Mouse (Mus musculus) midbrain, embryonic 12.5 days (tissue): ENCODE data around the gene Smarcb1. TPM values are rescaled to one million over a fixed set of nuclear protein-coding genes. Genes with fewer than 3 reads are reported as not detected.
A peak's percentile ranks its signal among the peaks of the same experiment; 100 is the strongest.

Source experiments
- ATAC-seq: fragments of 200-750 bp; cut with Nextera tagmentation; 2 replicates; pipeline ENCODE4 v1.8.0; 2017; ENCODE audit warnings: low read depth, moderate TSS enrichment, moderate library complexity; ENCODE audit not compliant: low FRiP score
- H3K27ac ChIP-seq: fragments of 300-500 bp; sonication (generic); replicated peaks from 2 replicates; pipeline ENCODE4 v1.5.1; 2016; ENCODE audit warnings: mild to moderate bottlenecking
- H3K27me3 ChIP-seq: fragments of 300-500 bp; sonication (generic); 2 replicates; pipeline ENCODE4 v1.6.1; 2016; ENCODE audit warnings: mild to moderate bottlenecking
- H3K36me3 ChIP-seq: fragments of 300-500 bp; sonication (generic); 2 replicates; pipeline ENCODE4 v1.6.1; 2016
- H3K4me1 ChIP-seq: fragments of 300-500 bp; sonication (generic); 2 replicates; pipeline ENCODE4 v1.6.1; 2016
- H3K4me2 ChIP-seq: fragments of 300-500 bp; sonication (generic); replicated peaks from 2 replicates; pipeline ENCODE4 v1.6.1; 2016; ENCODE audit warnings: mild to moderate bottlenecking, moderate library complexity
- H3K4me3 ChIP-seq: fragments of 300-500 bp; sonication (generic); 2 replicates; pipeline ENCODE4 v1.5.1; 2016; ENCODE audit warnings: mild to moderate bottlenecking
- H3K9ac ChIP-seq: fragments of 300-500 bp; sonication (generic); replicated peaks from 2 replicates; pipeline ENCODE4 v1.6.1; 2016; ENCODE audit warnings: mild to moderate bottlenecking, moderate library complexity
- H3K9me3 ChIP-seq: fragments of 300-500 bp; sonication (generic); 2 replicates; pipeline ENCODE4 v1.6.1; 2016; ENCODE audit warnings: mild to moderate bottlenecking
- WGBS: fragments of 180-500 bp; shearing (Covaris S2); methylation state at CpG from one replicate; pipeline ENCODE4 v1.1.7; 2016; 5-methylcytosine and 5-hydroxymethylcytosine counted together
- polyA plus RNA-seq: library from polyadenylated mRNA; unstranded; fragments of >200 nt; fragmentation: Nextera tagmentation; extraction: Ambion mirVana; gene quantifications from 2 replicates; pipeline ENCODE4 v1.2.1, GENCODE M21; 2016

Smarcb1 gene
- polyA plus RNA-seq, 1 experiment from 2014 or later: 315 TPM

DNA sequence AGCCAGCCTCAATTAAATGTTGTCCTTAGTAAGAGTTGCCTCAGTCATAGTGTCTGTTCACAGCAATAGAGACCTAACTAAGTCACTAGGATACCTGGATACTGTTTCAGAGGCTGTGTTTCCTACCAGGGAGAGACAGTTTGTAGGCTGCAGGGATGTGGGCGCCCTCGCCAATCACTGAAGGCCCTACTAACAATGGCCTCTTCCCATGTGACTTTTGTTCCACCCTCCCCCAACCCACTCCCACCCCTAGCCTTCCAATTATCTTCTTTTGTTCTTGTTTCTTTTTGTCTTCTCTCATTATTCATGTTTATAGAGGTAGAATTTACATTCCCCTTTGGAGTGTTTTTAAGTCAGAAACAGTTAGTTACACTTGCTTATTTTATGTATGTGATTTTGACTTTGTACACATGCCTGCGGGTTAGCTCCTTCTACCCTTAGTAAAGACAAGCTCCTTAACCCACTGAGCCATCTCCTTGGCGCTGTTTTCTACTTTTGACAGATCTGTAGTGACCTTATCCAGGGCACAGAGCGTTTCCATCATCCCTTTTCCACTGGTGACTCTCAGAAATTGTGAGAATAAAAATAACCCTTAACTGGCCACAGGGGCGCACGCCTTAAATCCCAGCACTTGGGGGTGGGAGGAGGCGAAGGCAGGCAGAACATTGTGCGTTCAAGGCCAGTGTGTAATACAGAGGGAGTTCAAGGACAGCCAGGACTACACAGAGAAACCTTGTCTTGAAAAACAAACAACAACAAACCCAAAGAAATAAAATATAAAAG, 19.8 kb upstream of the Smarcb1 start:
- 63% methylated on average over 9 of the region's 9 CpGs for WGBS
- H3K4me3 ChIP-seq: no peak overlapping the region
- peaks cover 38% of the 10 kb centered on the region for H3K27me3 ChIP-seq
- peaks cover 11% of the 10 kb centered on the region for H3K4me1 ChIP-seq
- H3K4me2 ChIP-seq: no peak overlapping the region
- H3K36me3 ChIP-seq: no peaks in the 10 kb centered on the region
- no peak overlapping the region for H3K9ac ChIP-seq
- no peak overlapping the region for H3K27ac ChIP-seq
- ATAC-seq: no peak
- H3K9me3 ChIP-seq: no peaks in the 10 kb centered on the region

DNA sequence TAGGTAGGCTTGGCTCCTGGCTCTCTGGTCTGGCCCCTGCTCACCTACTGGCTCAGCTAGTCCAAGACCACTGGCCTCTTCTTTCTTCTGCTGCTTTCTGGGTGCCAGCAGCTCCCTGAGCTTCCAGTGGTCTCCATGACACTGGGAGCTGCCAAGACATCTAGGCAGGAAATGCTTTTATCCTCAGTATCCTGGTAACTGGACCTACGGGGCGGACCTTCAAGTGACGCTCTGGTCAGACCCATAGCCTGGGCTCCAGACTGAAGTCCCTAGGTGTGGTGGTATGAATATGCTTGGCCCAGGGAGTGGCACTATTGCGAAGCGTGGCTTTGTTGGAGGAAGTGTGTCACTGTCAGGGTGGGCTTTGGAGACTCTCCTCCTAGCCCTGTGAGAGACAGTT, 19.1 kb upstream of the Smarcb1 start, which contains the start of gene Gm867:
Gene Gm867, minus strand, starts transcription at position 153 of the 400 bp plus-strand sequence.
- no peak within 1 kb of the TSS for H3K27ac ChIP-seq
- 79% methylated on average over 5 of the region's 5 CpGs for WGBS

DNA sequence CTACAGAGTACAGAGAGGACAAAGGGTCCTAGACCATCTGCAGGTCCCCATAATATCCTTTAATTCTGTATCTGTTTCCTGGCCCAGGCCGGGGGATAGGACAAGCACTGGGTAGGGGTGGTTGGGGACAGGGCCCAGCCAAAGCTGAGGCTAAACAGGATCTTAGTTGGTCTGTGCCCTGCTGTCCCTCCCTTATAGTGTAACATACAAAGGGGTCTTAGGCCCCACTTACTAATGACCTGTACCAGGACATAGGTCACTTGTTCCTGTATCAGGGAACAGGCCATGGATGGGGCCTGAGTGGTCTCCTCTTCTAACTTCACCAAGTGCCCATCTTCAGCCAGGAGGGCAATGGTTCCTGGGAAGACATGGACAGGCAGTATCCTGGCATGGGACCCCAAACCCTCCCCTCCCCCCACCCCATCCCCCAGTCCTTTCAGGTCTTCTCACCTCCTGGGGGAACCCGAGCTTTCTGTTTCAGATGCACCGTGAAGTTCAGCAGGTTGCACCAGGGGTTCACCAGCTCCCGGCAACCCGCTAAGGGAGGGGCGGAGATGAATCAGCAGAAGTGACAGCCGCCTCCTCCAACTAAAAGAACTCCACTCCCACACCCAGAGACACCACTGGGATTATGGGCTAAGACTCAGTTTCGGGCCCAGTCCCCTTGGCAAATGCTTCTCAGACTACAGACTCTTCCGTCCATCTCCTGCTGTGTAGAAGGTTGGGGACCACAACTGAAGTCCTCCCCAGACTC, 18.2 kb upstream of the Smarcb1 start:
- WGBS: 41% methylated on average over 9 of the region's 9 CpGs
- Histone ChIP-seq H3K27me3 (peaks cover 54% of the 10 kb centered on the region), H3K27ac (no peak overlapping the region)

More for the DNA sequence above, 19.1 kb upstream of the Smarcb1 start, which contains the start of gene Gm867:
- Histone ChIP-seq H3K4me3 (no peak within 1 kb of the TSS), H3K9me3 (no peaks in the 10 kb centered on the region), H3K27me3 (peaks cover 45% of the 10 kb centered on the region), H3K9ac (no peak within 1 kb of the TSS), H3K4me2 (no peak within 1 kb of the TSS), H3K36me3 (no peaks in the 10 kb centered on the region), H3K4me1 (peaks cover 17% of the 10 kb centered on the region)
- ATAC-seq: no peak

DNA sequence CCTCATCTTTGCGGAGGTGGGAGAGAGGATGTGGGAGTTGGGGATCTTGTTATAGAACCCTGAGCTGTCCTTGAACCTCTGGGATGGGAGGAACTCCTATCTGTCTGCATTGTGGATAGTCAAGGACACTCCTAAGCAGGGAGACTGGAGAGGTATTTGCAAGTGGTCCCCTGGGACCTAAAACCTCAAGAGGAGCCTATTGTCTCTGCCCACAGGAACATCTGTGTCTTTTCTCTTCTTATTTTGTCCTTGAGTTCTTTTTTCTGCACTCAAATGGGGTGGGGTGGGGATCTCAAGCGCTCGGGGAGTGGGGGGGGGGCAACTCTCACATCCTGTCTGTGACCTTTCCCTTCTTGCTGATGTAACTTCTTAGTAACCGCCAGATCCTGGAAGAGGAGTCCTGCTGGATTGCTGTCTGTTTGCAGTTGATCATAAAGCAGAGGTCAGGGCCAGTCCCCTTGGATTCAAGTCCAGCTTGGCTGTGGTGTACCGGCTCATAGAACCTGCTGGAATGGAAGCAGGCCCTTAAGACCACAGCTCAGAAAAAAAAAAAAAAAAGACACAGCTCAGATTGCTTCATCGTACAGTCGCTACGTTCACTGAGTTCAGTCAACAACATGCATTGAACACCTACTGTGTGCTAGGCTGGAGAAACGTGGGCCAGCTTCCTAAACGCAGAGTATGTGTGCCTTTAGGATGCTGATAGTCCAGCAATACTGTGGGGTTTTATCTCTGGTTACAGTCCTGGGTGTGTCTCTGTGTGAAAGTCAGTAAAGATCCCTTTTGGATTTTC, 16.6 kb upstream of the Smarcb1 start:
- no peak for ATAC-seq
- H3K9me3 ChIP-seq: no peaks in the 10 kb centered on the region
- H3K4me2 ChIP-seq: no peak overlapping the region
- H3K4me3 ChIP-seq: no peak overlapping the region
- WGBS: 55% methylated on average over 10 of the region's 10 CpGs
- H3K9ac ChIP-seq: no peak overlapping the region
- H3K36me3 ChIP-seq: no peaks in the 10 kb centered on the region
- H3K4me1 ChIP-seq: peaks cover 15% of the 10 kb centered on the region
- H3K27ac ChIP-seq: no peak overlapping the region
- H3K27me3 ChIP-seq: peaks cover 70% of the 10 kb centered on the region

More for the DNA sequence above, 18.2 kb upstream of the Smarcb1 start:
- Histone ChIP-seq H3K36me3 (no peaks in the 10 kb centered on the region), H3K4me2 (no peak overlapping the region), H3K9me3 (no peaks in the 10 kb centered on the region), H3K4me1 (peaks cover 22% of the 10 kb centered on the region), H3K4me3 (no peak overlapping the region), H3K9ac (no peak overlapping the region)
- no peak for ATAC-seq

DNA sequence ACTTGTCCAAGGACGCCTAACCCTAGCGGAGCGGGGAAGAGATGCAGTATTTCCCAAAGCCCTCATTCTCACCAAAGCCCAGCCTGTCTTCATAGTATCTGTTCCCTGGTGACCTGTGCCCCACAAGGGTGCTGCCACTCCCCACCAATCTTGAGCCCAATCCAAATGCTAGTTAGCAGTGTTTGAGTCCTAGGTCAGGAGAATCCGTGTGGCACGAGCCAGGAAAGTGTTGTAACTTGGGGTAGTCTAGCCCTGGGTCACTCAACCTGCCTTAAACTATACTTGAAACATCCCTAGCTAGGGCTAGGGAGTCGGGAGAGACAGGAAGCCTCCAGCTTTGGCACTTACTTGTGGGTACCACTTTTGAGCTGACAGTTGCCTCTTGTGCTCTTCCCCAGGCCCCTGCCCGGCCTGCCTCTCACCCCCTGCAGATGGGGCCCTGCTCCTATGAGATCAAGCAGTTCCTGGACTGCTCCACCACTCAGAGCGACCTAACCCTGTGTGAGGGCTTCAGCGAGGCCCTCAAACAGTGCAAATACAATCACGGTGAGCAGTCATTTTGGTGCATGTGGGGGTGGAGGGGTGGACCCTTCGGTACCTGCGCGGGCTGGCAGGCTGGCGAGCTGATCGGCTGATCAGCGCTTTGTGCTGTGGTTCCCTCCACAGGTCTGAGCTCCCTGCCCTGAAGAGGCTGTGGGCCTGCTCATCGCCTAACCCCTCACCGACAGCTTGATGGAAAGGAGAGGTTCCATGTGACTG, 15.7 kb upstream of the Smarcb1 start:
- Histone ChIP-seq H3K9ac (no peak overlapping the region), H3K36me3 (no peaks in the 10 kb centered on the region), H3K27ac (no peak overlapping the region), H3K27me3 (peaks cover 79% of the 10 kb centered on the region), H3K9me3 (no peaks in the 10 kb centered on the region), H3K4me2 (no peak overlapping the region), H3K4me3 (no peak overlapping the region), H3K4me1 (peaks cover 24% of the 10 kb centered on the region)
- 36% methylated on average over 18 of the region's 18 CpGs for WGBS
- no peak for ATAC-seq

DNA sequence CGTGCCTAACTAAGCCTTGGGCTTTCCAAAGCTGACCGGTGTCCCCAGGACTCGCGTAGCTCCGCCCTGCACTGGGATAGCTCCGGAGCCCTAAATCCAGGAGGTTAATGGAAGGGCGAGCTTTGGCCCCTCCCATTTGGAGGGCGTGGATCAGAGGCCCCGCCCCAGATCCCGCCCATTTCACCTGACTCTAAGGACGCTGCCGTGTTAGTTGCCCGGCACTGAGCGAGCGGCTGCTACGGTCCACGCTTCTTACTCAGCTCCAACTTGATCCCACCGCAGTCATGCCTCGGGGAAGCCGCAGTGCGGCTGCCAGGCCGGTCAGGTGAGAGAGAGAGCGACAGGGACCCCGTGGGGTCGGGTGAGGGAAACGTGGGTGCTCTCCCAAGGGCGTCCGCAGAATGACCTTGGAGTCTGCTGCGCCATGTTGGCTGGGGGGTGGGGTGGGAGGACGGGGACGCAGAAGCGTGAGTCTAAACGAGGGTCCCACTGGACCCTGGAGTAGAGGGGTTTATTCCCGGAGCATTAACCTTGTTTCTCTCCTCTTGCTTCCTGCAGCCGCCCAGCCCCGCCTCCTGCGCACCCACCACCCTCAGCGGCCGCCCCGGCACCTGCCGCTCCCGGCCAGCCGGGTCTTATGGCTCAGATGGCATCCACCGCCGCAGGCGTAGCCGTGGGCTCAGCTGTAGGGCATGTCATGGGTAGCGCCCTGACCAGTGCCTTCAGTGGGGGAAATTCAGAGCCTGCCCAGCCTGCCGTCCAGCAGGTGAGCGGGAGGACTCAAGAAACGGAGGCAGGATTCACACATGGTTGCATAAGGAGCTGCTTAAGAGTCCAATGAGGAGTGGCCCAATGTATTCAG, 14.5 kb upstream of the Smarcb1 start, which contains the start of gene Mmp11:
Gene Mmp11, minus strand, starts transcription at position 817 of the 862 bp plus-strand sequence.
- WGBS: 1% methylated on average over 50 of the region's 51 CpGs
- H3K36me3 ChIP-seq: no peaks in the 10 kb centered on the region
- peaks cover 91% of the 10 kb centered on the region for H3K27me3 ChIP-seq
- peaks cover 36% of the 10 kb centered on the region for H3K4me1 ChIP-seq
- peak within 1 kb of the TSS; percentile 50 for H3K4me3 ChIP-seq
- no peaks in the 10 kb centered on the region for H3K9me3 ChIP-seq
- peak within 1 kb of the TSS; percentile 95 for H3K4me2 ChIP-seq
- ATAC-seq: peak; percentile 55
- no peak within 1 kb of the TSS for H3K27ac ChIP-seq
- H3K9ac ChIP-seq: peak within 1 kb of the TSS; percentile 51

DNA sequence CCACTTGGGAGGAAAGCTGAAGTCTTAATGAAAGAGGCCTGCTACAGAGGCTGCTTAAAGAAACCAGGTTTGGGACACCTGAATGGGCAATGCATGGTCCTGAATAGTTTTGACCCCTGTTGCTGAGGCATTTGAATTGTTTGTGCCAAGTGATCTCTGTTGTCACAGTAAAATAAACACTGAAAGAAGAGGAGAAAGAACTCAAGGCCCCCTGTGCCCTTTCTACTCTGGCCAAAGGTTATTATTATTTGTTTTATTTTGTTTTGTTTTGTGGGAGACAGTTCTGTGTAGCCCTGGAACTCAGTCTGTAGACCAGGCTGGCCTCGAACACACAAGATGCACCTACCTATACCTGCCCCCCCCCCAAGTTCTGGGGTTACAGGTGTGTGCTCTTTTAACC, 13.6 kb upstream of the Smarcb1 start:
- no peak for ATAC-seq
- WGBS: 80% methylated on average over 1 of the region's 1 CpGs
- Histone ChIP-seq H3K4me2 (peak overlapping the region; percentile 95), H3K4me1 (peaks cover 38% of the 10 kb centered on the region), H3K36me3 (no peaks in the 10 kb centered on the region), H3K4me3 (0 out of 2 replicates have a peak overlapping the region, but pooled peaks have one; percentile 50), H3K27ac (no peak overlapping the region), H3K27me3 (peaks cover 95% of the 10 kb centered on the region), H3K9ac (no peak overlapping the region), H3K9me3 (no peaks in the 10 kb centered on the region)

DNA sequence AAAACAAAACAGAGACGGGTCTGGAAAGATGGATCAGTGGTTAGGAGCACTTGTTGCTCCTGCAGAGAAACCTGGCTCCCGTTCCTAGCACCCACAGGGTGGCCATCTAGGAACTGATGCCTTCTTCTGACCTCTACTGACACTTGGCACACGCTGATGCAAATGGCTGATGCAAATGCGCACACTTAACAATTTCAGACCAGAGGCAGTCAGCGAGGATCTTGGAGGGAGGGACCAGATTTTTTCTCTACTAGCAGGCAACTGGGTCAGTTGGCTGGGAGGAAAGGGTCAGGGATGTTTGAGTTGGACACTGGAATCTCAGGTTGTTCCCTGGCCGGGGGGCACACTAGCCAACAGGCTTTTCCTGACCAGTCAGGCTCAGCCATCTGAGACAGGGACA, 11.5 kb upstream of the Smarcb1 start, which contains the start of gene Chchd10:
Gene Chchd10, plus strand, starts transcription at position 240 of the 400 bp plus-strand sequence.
- 27% methylated on average over 6 of the region's 6 CpGs for WGBS
- H3K27ac ChIP-seq: no peak within 1 kb of the TSS; the same call in 1 of the 2 replicates
- peak within 1 kb of the TSS; percentile 82 for H3K9ac ChIP-seq
- peaks cover 4% of the 10 kb centered on the region; the same call in 1 of the 2 replicates for H3K36me3 ChIP-seq
- H3K27me3 ChIP-seq: peaks cover 92% of the 10 kb centered on the region
- H3K9me3 ChIP-seq: no peaks in the 10 kb centered on the region
- H3K4me3 ChIP-seq: peak within 1 kb of the TSS; percentile 60
- peak within 1 kb of the TSS; percentile 93 for H3K4me2 ChIP-seq
- H3K4me1 ChIP-seq: peaks cover 38% of the 10 kb centered on the region
- ATAC-seq: no peak

DNA sequence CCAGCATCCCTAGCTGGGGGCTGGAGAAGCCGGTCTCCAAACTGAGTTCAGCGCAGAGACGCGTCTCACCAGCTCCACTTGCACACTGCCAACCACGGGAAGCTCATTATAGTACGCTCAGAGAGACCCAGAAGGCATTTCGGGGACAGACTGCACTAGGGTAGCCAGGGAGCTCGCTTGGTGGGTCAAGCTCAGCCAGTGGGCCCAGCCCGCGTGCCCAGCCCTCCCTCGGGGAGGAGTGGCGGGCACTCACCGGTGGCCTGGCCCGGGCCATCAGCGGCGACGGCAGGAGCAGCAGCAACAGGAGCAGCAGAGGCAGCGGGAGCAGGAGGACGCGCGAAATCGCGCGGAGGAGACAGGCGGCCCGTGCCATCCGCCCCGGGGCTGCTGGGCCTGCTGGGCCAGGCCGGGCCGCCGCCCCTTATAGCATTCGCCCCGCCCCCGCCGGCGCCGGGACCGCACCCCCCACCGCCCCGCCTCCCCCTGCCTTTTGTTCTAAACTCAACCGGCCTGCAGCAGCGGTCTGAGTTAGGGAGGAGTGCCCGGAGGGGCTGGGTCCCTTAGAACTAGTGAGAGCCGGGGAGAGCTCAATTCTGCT, 10.8 kb upstream of the Smarcb1 start:
- H3K27ac ChIP-seq: no peak overlapping the region; the same call in 1 of the 2 replicates
- peak overlapping the region; percentile 60 for H3K4me3 ChIP-seq
- peak overlapping the region; percentile 82 for H3K9ac ChIP-seq
- 2% methylated on average over 34 of the region's 44 CpGs for WGBS
- ATAC-seq: peak; percentile 77
- H3K27me3 ChIP-seq: peaks cover 85% of the 10 kb centered on the region
- H3K4me1 ChIP-seq: peaks cover 38% of the 10 kb centered on the region
- H3K4me2 ChIP-seq: peak overlapping the region; percentile 93
- peaks cover 8% of the 10 kb centered on the region for H3K36me3 ChIP-seq
- no peaks in the 10 kb centered on the region for H3K9me3 ChIP-seq

DNA sequence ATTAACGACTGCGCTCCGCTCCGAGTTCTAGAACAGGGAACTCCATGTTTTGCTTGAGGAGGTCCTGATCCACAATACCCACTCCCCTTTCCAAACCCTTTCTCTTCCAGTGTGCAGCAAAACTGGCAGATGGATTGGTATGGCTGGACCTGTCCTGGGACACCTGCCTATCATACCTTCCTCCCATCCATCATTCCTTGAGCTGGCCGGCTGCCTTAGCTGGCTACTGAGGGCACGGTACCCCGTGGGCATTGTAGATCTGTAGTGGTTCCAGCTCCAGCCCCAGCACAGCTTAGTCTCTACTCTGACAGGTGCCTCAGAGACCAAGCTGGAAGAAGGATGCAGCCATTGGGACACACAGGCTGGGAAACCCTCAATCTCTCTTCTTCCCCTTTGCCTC, 9.9 kb upstream of the Smarcb1 start:
- Histone ChIP-seq H3K4me2 (peak overlapping the region; percentile 93), H3K9ac (peak overlapping the region; percentile 82; the same call in 1 of the 2 replicates), H3K4me3 (peak overlapping the region; percentile 60), H3K4me1 (peaks cover 38% of the 10 kb centered on the region), H3K9me3 (no peaks in the 10 kb centered on the region), H3K36me3 (peaks cover 14% of the 10 kb centered on the region), H3K27ac (no peak overlapping the region), H3K27me3 (peaks cover 76% of the 10 kb centered on the region)
- WGBS: 19% methylated on average over 7 of the region's 7 CpGs
- no peak for ATAC-seq
